Mouse (Mus musculus) megakaryocyte, embryonic 14.5 days (primary cell): Measurements from ENCODE around the gene Dnmt3a.

Experiments used
- FLI1 ChIP-seq: IDR thresholded peaks from 2 replicates; pipeline ENCODE4 v1.6.1; 2012; ENCODE audit warnings: low read length, inconsistent platforms, mixed read lengths
- GATA1 ChIP-seq: IDR thresholded peaks from 3 replicates; pipeline ENCODE4 v1.6.1; 2012; ENCODE audit warnings: mixed read lengths, low read length, inconsistent platforms, borderline replicate concordance

GRCm38 (mm10) chr12:3854419-3854818 lies 48.6 kb downstream of the Dnmt3a start:
- TF ChIP-seq GATA1 (no peak), FLI1 (no peak)
